Mouse (Mus musculus) cerebellum, adult 18-20 months (tissue): Measurements from ENCODE around the gene Col15a1.

Experiments
- DNase-seq, 2 experiments: peaks; one replicate each; pipeline ENCODE4 v3.0.0; 2021

Col15a1 gene

GRCm38 (mm10) chr4:47311467-47311866, 103.5 kb downstream of the Col15a1 start:
- no peak for DNase-seq

- no peak for DNase-seq
Observed at GRCm38 (mm10) chr4:47311929-47312328, 104.0 kb downstream of the Col15a1 start.

GRCm38 (mm10) chr4:47312676-47313075, 104.7 kb downstream of the Col15a1 start:
- no peak for DNase-seq

- no peak for DNase-seq
Observed at GRCm38 (mm10) chr4:47313710-47314410, 105.9 kb downstream of the Col15a1 start.

- DNase-seq: no peak
Observed at GRCm38 (mm10) chr4:47315458-47315857, 107.5 kb downstream of the Col15a1 start.

- DNase-seq: no peak
Observed at GRCm38 (mm10) chr4:47316432-47316831, 108.5 kb downstream of the Col15a1 start.

GRCm38 (mm10) chr4:47319561-47320321, 111.8 kb downstream of the Col15a1 start:
- DNase-seq: no peak

- no peak for DNase-seq
Observed at GRCm38 (mm10) chr4:47322315-47322714, 114.4 kb downstream of the Col15a1 start.

- DNase-seq: no peak
Observed at GRCm38 (mm10) chr4:47324206-47324605, 116.2 kb downstream of the Col15a1 start.

GRCm38 (mm10) chr4:47327782-47328181, 119.8 kb downstream of the Col15a1 start:
- DNase-seq: no peak

GRCm38 (mm10) chr4:47329285-47329684, 121.3 kb downstream of the Col15a1 start:
- DNase-seq: no peak

- DNase-seq: no peak
Observed at GRCm38 (mm10) chr4:47330378-47331052, 122.6 kb downstream of the Col15a1 start.

- no peak for DNase-seq
Observed at GRCm38 (mm10) chr4:47332812-47333343, 124.9 kb downstream of the Col15a1 start.

- DNase-seq: no peak
Observed at GRCm38 (mm10) chr4:47333541-47333940, 125.6 kb downstream of the Col15a1 start.

GRCm38 (mm10) chr4:47336941-47337600, 129.1 kb downstream of the Col15a1 start:
- DNase-seq: no peak

GRCm38 (mm10) chr4:47342632-47343031, 134.7 kb downstream of the Col15a1 start:
- DNase-seq: no peak

GRCm38 (mm10) chr4:47347022-47347421, 139.1 kb downstream of the Col15a1 start:
- DNase-seq: no peak

- DNase-seq: no peak
Observed at GRCm38 (mm10) chr4:47349759-47350158, 141.8 kb downstream of the Col15a1 start.

- peak; percentile 16 to 19 for DNase-seq
Observed at GRCm38 (mm10) chr4:47351386-47352049, 143.6 kb downstream of the Col15a1 start.

- peak; percentile 10 to 26 for DNase-seq
Observed at GRCm38 (mm10) chr4:47352061-47352661, 144.2 kb downstream of the Col15a1 start.

GRCm38 (mm10) chr4:47352803-47353388, 144.9 kb downstream of the Col15a1 start, which contains the start of gene Tgfbr1:
Tgfbr1 (plus strand) TSS chr4:47353222.
- DNase-seq: peak; percentile 81 to 84
